Mouse (Mus musculus) C2C12 (cell line): Measurements from ENCODE around the gene Tmprss6.

ENCODE experiments used
- CTCF ChIP-seq: IDR thresholded peaks from one replicate; pipeline ENCODE4 v1.5.1; 2011; ENCODE audit not compliant: control insufficient read depth, insufficient read depth, insufficient read length
- MAX ChIP-seq: IDR thresholded peaks from one replicate; pipeline ENCODE4 v1.6.1; 2011; ENCODE audit warnings: mild to moderate bottlenecking, control low read depth
- MYOD1 ChIP-seq: IDR thresholded peaks from one replicate; pipeline ENCODE4 v1.6.1; 2011; ENCODE audit warnings: low read depth; ENCODE audit not compliant: control insufficient read depth, insufficient read length
- USF1 ChIP-seq: IDR thresholded peaks from one replicate; pipeline ENCODE4 v1.6.1; 2011; ENCODE audit warnings: low read depth, mild to moderate bottlenecking, control low read depth, moderate library complexity

- no peak for TF ChIP-seq CTCF
- no peak for TF ChIP-seq MAX
- TF ChIP-seq MYOD1: no peak
- TF ChIP-seq USF1: no peak
Observed at GRCm38 (mm10) chr15:78438505-78438904, 29.9 kb downstream of the Tmprss6 start.
